Mouse (Mus musculus) intestine, postnatal 0 days (tissue): ENCODE measurements around the gene Tmem209. TPM values are rescaled to one million over a fixed set of nuclear protein-coding genes. Genes with fewer than 3 reads are reported as not detected.
A peak's percentile ranks its signal among the peaks of the same experiment; 100 is the strongest.

Source experiments
- ATAC-seq: fragments of 200-750 bp; cut with Nextera tagmentation; 2 replicates; pipeline ENCODE4 v1.8.0; 2017; ENCODE audit warnings: mild to moderate bottlenecking, moderate TSS enrichment, moderate library complexity
- H3K27ac ChIP-seq: fragments of 300-500 bp; sonication (generic); 2 replicates; pipeline ENCODE4 v1.5.1; 2014; ENCODE audit warnings: mild to moderate bottlenecking, low read depth, low read length, moderate library complexity
- H3K27me3 ChIP-seq: fragments of 300-500 bp; sonication (generic); replicated peaks from 2 replicates; pipeline ENCODE4 v1.6.1; 2014; ENCODE audit warnings: low read length, mixed read lengths; ENCODE audit not compliant: control insufficient read depth, insufficient read depth
- H3K36me3 ChIP-seq: fragments of 300-500 bp; sonication (generic); 2 replicates; pipeline ENCODE4 v1.6.1; 2014; ENCODE audit warnings: mild to moderate bottlenecking, moderate library complexity; ENCODE audit not compliant: control insufficient read depth, insufficient read depth
- H3K4me1 ChIP-seq: fragments of 300-500 bp; sonication (generic); replicated peaks from 2 replicates; pipeline ENCODE4 v1.6.1; 2014; ENCODE audit warnings: antibody characterized with exemption, low read length, mixed read lengths; ENCODE audit not compliant: control insufficient read depth, insufficient read depth
- H3K4me2 ChIP-seq: fragments of 300-500 bp; sonication (generic); replicated peaks from 2 replicates; pipeline ENCODE4 v1.6.1; 2014; ENCODE audit warnings: low read depth, mild to moderate bottlenecking, moderate library complexity
- H3K4me3 ChIP-seq: fragments of 300-500 bp; sonication (generic); 2 replicates; pipeline ENCODE4 v1.5.1; 2014; ENCODE audit warnings: low read depth, low read length
- H3K9ac ChIP-seq: fragments of 300-500 bp; sonication (generic); 2 replicates; pipeline ENCODE4 v1.6.1; 2014; ENCODE audit warnings: mild to moderate bottlenecking, low read depth, low read length
- H3K9me3 ChIP-seq: fragments of 300-500 bp; sonication (generic); 2 replicates; pipeline ENCODE4 v1.6.1; 2016; ENCODE audit warnings: mixed run types; ENCODE audit not compliant: control insufficient read depth
- CTCF ChIP-seq: sonication (generic); IDR thresholded peaks from 2 replicates; pipeline ENCODE4 v1.5.1; 2016; ENCODE audit warnings: low read depth, mild to moderate bottlenecking, control low read depth, antibody characterized with exemption, moderate library complexity
- WGBS: fragments of 180-500 bp; shearing (Covaris S2); extraction: QIAGEN DNeasy Blood & Tissue Kit; methylation state at CpG from one replicate; pipeline ENCODE4 v1.1.7; 2014; 5-methylcytosine and 5-hydroxymethylcytosine counted together
- polyA plus RNA-seq: library from polyadenylated mRNA; unstranded; fragments of >200 nt; fragmentation: Nextera tagmentation; extraction: Ambion mirVana; gene quantifications from 2 replicates; pipeline ENCODE4 v1.2.1, GENCODE M21; 2015

Tmem209 gene
- 10.2 and 11.2 TPM in 2 replicates for polyA plus RNA-seq

DNA sequence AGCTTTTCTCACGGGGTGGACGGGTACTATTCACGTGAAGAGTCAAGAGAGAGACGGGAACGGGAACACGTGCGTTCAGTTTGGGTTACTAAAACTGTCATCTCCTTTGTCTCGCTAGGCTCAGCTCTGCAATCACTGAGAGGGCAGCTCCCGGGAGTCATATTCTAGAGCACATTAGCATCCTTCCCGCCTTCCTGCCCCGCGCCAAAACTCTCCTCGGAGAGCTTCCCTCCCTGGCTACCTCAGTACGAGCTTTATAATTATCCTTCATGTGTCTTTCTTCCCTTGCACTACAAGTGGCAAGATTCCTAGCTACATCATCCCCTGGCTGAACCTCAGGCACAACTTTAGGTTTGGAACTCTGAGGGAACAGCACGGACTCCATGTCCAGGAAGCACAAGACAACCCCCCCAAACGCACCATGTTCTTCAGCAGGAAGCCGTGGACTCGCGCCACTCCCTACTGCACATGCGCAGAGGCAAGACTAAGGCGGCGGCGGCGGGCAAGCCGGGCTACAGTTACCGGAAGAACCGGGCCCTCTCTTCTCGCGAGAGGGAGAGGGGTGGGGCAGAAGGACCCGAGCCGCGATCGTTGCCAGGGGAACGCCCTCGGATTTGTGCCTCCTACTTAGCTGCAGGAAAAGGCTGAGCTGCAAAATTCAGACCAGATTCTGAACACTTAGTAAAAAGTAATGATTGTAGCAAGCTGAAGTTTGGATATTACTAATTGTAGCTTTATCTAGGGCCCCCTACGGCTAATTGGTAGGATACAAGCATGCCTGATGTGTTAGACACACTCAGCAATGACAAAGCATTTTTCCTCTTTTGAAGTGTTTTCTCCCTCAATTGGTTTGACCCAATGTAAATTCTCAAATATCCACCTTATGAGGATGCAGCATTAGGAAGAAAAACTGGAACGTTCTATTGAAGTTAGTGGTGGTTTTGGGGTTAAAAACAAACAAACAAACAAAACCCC lies at the start of gene Tmem209, which contains the start of gene Ssmem1:
Gene Tmem209 (minus strand): TSS at position 519 of the 975 bp plus-strand sequence.
Gene Ssmem1 (plus strand): TSS at position 585 of the 975 bp plus-strand sequence.
- peak within 1 kb of the TSS; percentile 56 for H3K9ac ChIP-seq
- under 1% methylated on average over 37 of the region's 37 CpGs for WGBS

GRCm38 (mm10) chr6:30556080-30556479 lies 46.5 kb upstream of the Tmem209 start:
- Histone ChIP-seq H3K36me3 (no peaks in the 10 kb centered on the region), H3K27me3 (no peaks in the 10 kb centered on the region), H3K9me3 (no peaks in the 10 kb centered on the region), H3K4me2 (no peak overlapping the region), H3K4me1 (no peaks in the 10 kb centered on the region), H3K4me3 (no peak overlapping the region), H3K9ac (no peak overlapping the region), H3K27ac (no peak overlapping the region)
- ATAC-seq, result no peak
- 46% methylated on average over 4 of the region's 9 CpGs for WGBS
- TF ChIP-seq CTCF, result no peak

More for the DNA sequence above, at the start of gene Tmem209, which contains the start of gene Ssmem1:
- ATAC-seq, result peak; percentile 99
- Histone ChIP-seq H3K4me1 (peaks cover 6% of the 10 kb centered on the region; the same call in 1 of the 2 replicates), H3K4me3 (peak within 1 kb of the TSS; percentile 52), H3K27me3 (no peaks in the 10 kb centered on the region), H3K36me3 (peaks cover 9% of the 10 kb centered on the region), H3K27ac (peak within 1 kb of the TSS; percentile 74), H3K9me3 (no peaks in the 10 kb centered on the region), H3K4me2 (peak within 1 kb of the TSS; percentile 62)
- no peak for TF ChIP-seq CTCF

DNA sequence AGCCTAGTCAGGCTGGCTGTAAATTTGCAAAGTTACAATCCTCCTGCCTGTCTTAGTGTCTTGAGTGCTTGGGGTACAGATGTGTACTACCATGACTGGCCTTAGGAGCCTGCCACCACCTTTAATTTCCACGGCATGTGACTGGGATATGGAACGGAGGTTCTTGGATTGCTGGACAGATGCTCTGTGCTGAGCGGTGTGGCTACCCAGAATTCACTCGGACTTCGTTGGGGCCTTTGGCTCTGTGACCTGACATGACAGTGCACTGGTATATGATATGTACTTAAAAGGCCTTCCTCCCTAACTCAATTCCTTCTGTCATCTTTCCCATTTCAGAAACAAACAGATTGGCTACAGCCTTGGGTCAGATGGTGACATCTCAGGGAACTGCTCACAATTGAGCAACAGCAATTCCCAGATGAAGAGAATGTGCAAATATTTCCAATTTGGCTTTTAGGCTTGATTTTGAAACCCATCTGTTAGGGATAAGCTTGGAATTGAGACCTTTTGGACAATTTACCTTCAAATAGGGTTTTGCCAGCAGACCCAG lies 45.1 kb upstream of the Tmem209 start:
- 96% methylated on average over 5 of the region's 5 CpGs for WGBS
- no peak overlapping the region for H3K9ac ChIP-seq
- H3K4me1 ChIP-seq, result no peaks in the 10 kb centered on the region
- H3K4me3 ChIP-seq, result no peak overlapping the region
- no peaks in the 10 kb centered on the region for H3K36me3 ChIP-seq
- no peak for TF ChIP-seq CTCF
- H3K4me2 ChIP-seq, result no peak overlapping the region
- ATAC-seq, result no peak
- no peaks in the 10 kb centered on the region for H3K9me3 ChIP-seq
- H3K27ac ChIP-seq, result no peak overlapping the region
- no peaks in the 10 kb centered on the region for H3K27me3 ChIP-seq

GRCm38 (mm10) chr6:30554092-30554491 lies 44.5 kb upstream of the Tmem209 start:
- ATAC-seq, result no peak
- H3K27ac ChIP-seq, result no peak overlapping the region
- WGBS, result 90% methylated on average over 5 of the region's 5 CpGs
- no peak overlapping the region for H3K4me3 ChIP-seq
- H3K27me3 ChIP-seq, result no peaks in the 10 kb centered on the region
- no peak overlapping the region for H3K4me2 ChIP-seq
- no peaks in the 10 kb centered on the region for H3K9me3 ChIP-seq
- no peak overlapping the region for H3K9ac ChIP-seq
- TF ChIP-seq CTCF, result no peak
- no peaks in the 10 kb centered on the region for H3K36me3 ChIP-seq
- no peaks in the 10 kb centered on the region for H3K4me1 ChIP-seq

DNA sequence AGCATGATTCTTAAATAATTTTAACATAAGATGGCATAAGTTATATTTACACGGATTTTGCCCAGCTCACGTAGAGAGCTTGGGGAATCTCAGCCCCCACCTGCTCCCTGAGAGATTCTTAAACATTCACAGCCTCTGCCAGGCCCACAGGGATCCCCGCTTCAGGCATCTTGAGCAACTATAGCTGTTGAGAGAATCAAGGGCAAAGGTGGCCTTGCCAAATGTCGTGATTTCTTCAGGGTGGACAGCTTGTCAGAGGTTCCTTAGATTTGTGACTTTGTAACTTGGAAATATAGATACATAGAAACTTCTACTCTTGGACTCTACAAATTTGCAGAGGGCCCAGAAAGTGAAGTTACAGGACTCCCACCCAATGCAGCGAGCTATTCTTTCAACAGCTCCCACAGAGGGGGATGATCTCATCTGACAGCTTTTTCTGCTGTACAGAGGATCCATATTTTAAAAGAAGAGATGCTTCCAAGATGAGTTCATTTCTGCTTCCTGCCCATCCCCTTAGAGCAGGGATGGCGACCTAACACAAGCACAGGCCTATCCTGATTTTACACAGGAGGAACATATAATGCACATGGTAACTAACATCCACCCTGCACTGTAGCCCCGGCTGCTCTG lies 43.9 kb upstream of the Tmem209 start:
- no peak overlapping the region for H3K27ac ChIP-seq
- no peaks in the 10 kb centered on the region for H3K4me1 ChIP-seq
- no peaks in the 10 kb centered on the region for H3K36me3 ChIP-seq
- 77% methylated on average over 7 of the region's 7 CpGs for WGBS
- no peak for ATAC-seq
- H3K4me2 ChIP-seq, result no peak overlapping the region
- H3K4me3 ChIP-seq, result no peak overlapping the region
- no peak for TF ChIP-seq CTCF
- H3K9ac ChIP-seq, result no peak overlapping the region
- H3K27me3 ChIP-seq, result no peaks in the 10 kb centered on the region
- no peaks in the 10 kb centered on the region for H3K9me3 ChIP-seq

DNA sequence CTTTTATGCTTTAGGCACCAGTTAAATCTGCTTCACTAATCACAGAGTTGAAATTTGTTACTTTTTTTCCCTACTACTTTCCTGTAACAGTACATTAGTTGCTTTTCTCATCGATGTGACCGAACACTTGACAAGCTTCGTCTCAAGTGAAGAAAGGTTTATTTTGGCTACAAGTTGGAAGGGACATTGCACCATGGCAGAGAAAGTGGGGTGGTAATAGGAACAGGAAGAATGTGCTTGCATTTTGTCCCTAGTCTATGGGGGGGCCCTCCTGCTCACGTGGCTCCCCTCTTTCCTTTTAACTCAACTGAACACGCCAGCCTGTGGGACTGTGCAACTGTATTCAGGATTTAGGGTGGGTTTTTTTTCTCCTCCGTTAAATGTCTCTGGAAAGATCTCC lies 43.0 kb upstream of the Tmem209 start:
- TF ChIP-seq CTCF, result no peak
- Histone ChIP-seq H3K9me3 (no peaks in the 10 kb centered on the region), H3K27me3 (no peaks in the 10 kb centered on the region), H3K9ac (no peak overlapping the region), H3K36me3 (no peaks in the 10 kb centered on the region), H3K4me1 (0 out of 2 replicates have a peak, but pooled peaks cover 3% of the 10 kb centered on the region), H3K4me3 (no peak overlapping the region), H3K27ac (no peak overlapping the region), H3K4me2 (no peak overlapping the region)
- no peak for ATAC-seq
- WGBS, result 64% methylated on average over 6 of the region's 6 CpGs
